Mouse (Mus musculus) heart, adult 2 months (tissue): ENCODE results near the gene Khk. TPM values are rescaled to one million over a fixed set of nuclear protein-coding genes. Genes with fewer than 3 reads are reported as not detected.
A peak's percentile ranks its signal among the peaks of the same experiment; 100 is the strongest.
"Not testable (repeated sequence)": the region's sequence is repeated elsewhere in the genome, so short reads cannot be mapped to it uniquely, and the experiment has no call there.

Experiments
- DNase-seq, 2 experiments: peaks; one replicate each; pipeline ENCODE4 v3.0.0; 2021
- H3K27ac ChIP-seq: fragments of 200-600 bp; 2 replicates; pipeline ENCODE4 v1.8.1; 2022
- H3K27me3 ChIP-seq: fragments of 200-500 bp; 2 replicates; pipeline ENCODE4 v1.6.1; 2012; ENCODE audit warnings: mild to moderate bottlenecking, low read length, inconsistent platforms, mixed read lengths; ENCODE audit not compliant: control insufficient read depth, insufficient read depth
- H3K36me3 ChIP-seq: fragments of 200-500 bp; 2 replicates; pipeline ENCODE4 v1.6.1; 2012; ENCODE audit warnings: low read length, inconsistent platforms; ENCODE audit not compliant: control insufficient read depth, insufficient read depth
- H3K4me1 ChIP-seq: fragments of 200-500 bp; 2 replicates; pipeline ENCODE4 v1.6.1; 2011; ENCODE audit warnings: low read length; ENCODE audit not compliant: control insufficient read depth, insufficient read depth
- H3K4me3 ChIP-seq: fragments of 200-600 bp; 2 replicates; pipeline ENCODE4 v1.8.1; 2022
- H3K79me2 ChIP-seq: fragments of 200-500 bp; replicated peaks from 2 replicates; pipeline ENCODE4 v1.6.1; 2012; ENCODE audit warnings: mild to moderate bottlenecking, inconsistent platforms, low read length, moderate library complexity, mixed read lengths; ENCODE audit not compliant: control insufficient read depth, insufficient read depth
- H3K9ac ChIP-seq: fragments of 200-500 bp; 2 replicates; pipeline ENCODE4 v1.6.1; 2012; ENCODE audit warnings: low read depth, mild to moderate bottlenecking, control low read depth, inconsistent platforms, low read length, mixed read lengths
- CTCF ChIP-seq: fragments of 200-600 bp; IDR thresholded peaks from 2 replicates; pipeline ENCODE4 v1.8.1; 2022; ENCODE audit warnings: antibody characterized with exemption, mild to moderate bottlenecking, moderate library complexity
- EP300 ChIP-seq: fragments of 200-500 bp; IDR thresholded peaks from 2 replicates; pipeline ENCODE4 v1.6.1; 2011; ENCODE audit warnings: low read depth, low read length, control low read depth; ENCODE audit not compliant: insufficient read depth
- POLR2A ChIP-seq: fragments of 200-500 bp; IDR thresholded peaks from 2 replicates; pipeline ENCODE4 v1.6.1; 2011; ENCODE audit warnings: mild to moderate bottlenecking, low read depth, low read length, control low read depth; ENCODE audit not compliant: insufficient read depth
- WGBS: fragments of 180-500 bp; shearing (Covaris S2); methylation state at CpG from one replicate; pipeline ENCODE4 v1.1.7; 2018; 5-methylcytosine and 5-hydroxymethylcytosine counted together
- intact Hi-C: fragments of 180-260 bp; cut with DNase I; formaldehyde crosslinking; loops from one replicate; pipeline ENCODE4 v1.15.1; 2025
- long read RNA-seq: library from polyadenylated mRNA; stranded (forward); transcript quantifications from one replicate; pipeline ENCODE4 v2.0.0, GENCODE M21; 2021
- polyA plus RNA-seq: library from polyadenylated mRNA; depleted of rRNA; stranded (reverse); fragments of >200 nt; gene quantifications from 2 replicates; pipeline ENCODE4 v1.2.3, GENCODE M21; 2012; rRNA removed
- total RNA-seq, 2 experiments: library from RNA; stranded (reverse); gene quantifications; 2 replicates each; pipeline ENCODE4 v1.2.3; 2021

Khk gene
- total RNA-seq (10 to 100 TPM; 22.6 to 29.6 TPM), polyA plus RNA-seq (31.8 and 40.9 TPM in 2 replicates)
- long read RNA-seq, partial matches to known transcripts = 1 of 19 reads
- long read RNA-seq, other reads (novel, unspliced or antisense) = 15 of 19 reads

DNA sequence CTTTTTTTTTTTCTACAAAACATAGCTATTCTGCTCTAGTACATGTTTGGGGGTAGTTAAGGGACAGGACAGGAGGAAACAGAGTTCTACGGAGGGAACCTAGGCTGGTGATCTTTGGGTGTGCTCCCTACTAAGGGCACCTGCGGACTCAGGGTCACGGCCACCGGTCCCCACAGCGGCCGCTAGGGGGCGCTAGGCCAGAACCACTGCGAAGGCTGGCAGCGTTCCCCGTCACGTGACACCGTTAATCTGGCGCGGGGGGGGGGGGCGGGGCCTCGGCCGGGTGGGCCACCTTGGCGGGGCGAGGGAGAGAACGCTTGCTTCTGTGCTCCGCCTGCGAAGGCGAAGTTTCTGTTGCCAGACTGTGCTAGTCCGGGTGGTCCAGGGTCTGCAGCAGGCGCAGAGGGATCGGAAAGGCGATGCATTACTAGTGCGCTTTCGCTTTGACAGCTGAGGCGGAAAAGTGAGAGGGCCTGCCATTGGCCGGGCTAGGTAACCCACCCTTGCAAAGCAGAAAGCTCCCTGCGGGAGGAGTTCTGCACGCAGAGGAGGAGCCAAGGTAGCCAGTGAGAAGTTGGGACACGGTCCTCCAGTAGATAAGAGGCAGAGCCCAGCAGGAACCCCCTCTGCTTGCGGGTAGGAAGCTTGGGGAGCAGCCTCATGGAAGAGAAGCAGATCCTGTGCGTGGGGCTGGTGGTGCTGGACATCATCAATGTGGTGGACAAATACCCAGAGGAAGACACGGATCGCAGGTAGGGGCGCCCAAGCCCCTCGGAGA is at the start of gene Khk:
TSS of gene Khk (plus strand) at position 176 of the 778 bp plus-strand sequence.
- Histone ChIP-seq H3K27ac (peak within 1 kb of the TSS; percentile 84), H3K27me3 (no peaks in the 10 kb centered on the region), H3K4me1 (peaks cover 6% of the 10 kb centered on the region), H3K36me3 (no peaks in the 10 kb centered on the region), H3K9ac (peak within 1 kb of the TSS; percentile 47), H3K79me2 (no peaks in the 10 kb centered on the region), H3K4me3 (peak within 1 kb of the TSS; percentile 71)
- WGBS = 2% methylated on average over 40 of the region's 40 CpGs
- peak; percentile 91 to 94 for DNase-seq
- intact Hi-C loops = loop anchor here (5.0 kb wide), 2 partner anchors 41 to 126 kb away; partner anchors contain the start of genes Atraid, Preb and Slc5a6
- peak; percentile 91 for TF ChIP-seq POLR2A
- TF ChIP-seq CTCF = peak; percentile 81
- TF ChIP-seq EP300 = no peak; the same call in 1 of the 2 replicates

DNA sequence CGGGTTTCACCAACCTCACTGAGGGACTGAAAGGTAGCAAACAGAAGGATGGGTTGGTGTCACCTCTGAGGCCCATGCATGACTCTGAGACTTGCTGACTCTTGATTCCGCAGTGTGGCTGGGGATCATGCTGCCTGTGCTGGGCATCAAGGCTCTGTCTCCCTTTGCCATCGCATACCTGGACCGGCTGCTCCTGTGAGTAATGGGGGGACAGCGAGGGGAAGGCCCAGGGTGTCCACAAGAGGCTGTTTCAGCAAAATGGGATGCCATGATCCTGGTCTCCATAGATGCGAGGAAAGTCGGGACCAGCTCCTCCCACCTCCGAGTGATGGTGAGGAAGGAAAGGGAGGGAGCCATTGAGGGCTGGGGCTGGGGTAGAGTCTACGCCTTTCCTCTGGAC is 48.7 kb upstream of the Khk start:
- Histone ChIP-seq H3K27ac (no peak overlapping the region), H3K4me1 (peaks cover 3% of the 10 kb centered on the region), H3K27me3 (no peaks in the 10 kb centered on the region), H3K79me2 (no peaks in the 10 kb centered on the region), H3K4me3 (no peak overlapping the region), H3K9ac (no peak overlapping the region), H3K36me3 (peaks cover 4% of the 10 kb centered on the region; the same call in 1 of the 2 replicates)
- 74% methylated on average over 9 of the region's 9 CpGs for WGBS
- DNase-seq = no peak
- TF ChIP-seq EP300 = no peak
- TF ChIP-seq POLR2A = no peak
- no peak for TF ChIP-seq CTCF
- intact Hi-C loops = no loop called here

GRCm38 (mm10) chr5:30874365-30874764 is 46.9 kb upstream of the Khk start:
- Histone ChIP-seq H3K79me2 (no peaks in the 10 kb centered on the region), H3K36me3 (peaks cover 4% of the 10 kb centered on the region; the same call in 1 of the 2 replicates), H3K4me1 (peaks cover 2% of the 10 kb centered on the region; the same call in 1 of the 2 replicates), H3K9ac (no peak overlapping the region), H3K4me3 (no peak overlapping the region), H3K27me3 (no peaks in the 10 kb centered on the region), H3K27ac (no peak overlapping the region)
- TF ChIP-seq EP300 (no peak), CTCF (no peak), POLR2A (no peak)
- DNase-seq = no peak
- WGBS = 93% methylated on average over 7 of the region's 7 CpGs
- intact Hi-C loops = no loop called here

GRCm38 (mm10) chr5:30878616-30879015 is 42.6 kb upstream of the Khk start:
- intact Hi-C loops = no loop called here
- H3K36me3 ChIP-seq = no peaks in the 10 kb centered on the region

DNA sequence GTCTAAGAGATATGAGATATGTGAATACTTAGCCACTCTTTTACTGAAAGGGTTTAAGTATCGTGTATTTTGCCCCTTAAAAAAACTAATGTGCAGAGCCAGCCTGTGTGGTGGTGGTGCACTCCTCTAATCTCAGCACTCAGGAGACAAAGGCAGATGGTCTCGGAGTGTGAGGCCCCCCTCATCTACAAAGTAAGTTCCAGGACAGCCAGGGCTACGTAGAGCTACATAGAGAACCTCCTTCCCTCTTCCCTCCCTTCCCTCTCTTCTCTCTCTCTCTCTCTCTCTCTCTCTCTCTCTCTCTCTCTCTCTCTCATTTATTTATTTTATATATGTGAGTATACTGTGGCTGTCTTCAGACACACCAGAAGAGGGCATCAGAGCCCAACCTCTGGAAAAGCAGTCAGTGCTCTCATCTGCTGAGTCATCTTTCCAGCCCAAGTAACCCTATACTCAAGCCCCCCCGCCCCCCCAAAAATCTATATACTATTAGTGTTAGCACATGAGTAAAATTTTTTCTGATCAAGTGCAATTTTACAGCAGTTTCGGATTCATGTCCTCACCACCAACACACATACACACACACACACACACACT is 41.8 kb upstream of the Khk start:
- H3K27ac ChIP-seq = no peak overlapping the region
- DNase-seq = no peak
- no peaks in the 10 kb centered on the region for H3K27me3 ChIP-seq
- peaks cover 2% of the 10 kb centered on the region; the same call in 1 of the 2 replicates for H3K4me1 ChIP-seq
- H3K4me3 ChIP-seq = no peak overlapping the region
- 77% methylated on average over 5 of the region's 5 CpGs for WGBS
- no peaks in the 10 kb centered on the region for H3K36me3 ChIP-seq
- TF ChIP-seq EP300 = no peak
- peak; percentile 27 for TF ChIP-seq CTCF
- no peak for TF ChIP-seq POLR2A
- H3K79me2 ChIP-seq = no peaks in the 10 kb centered on the region
- H3K9ac ChIP-seq = no peak overlapping the region
- intact Hi-C loops = no loop called here

More at GRCm38 (mm10) chr5:30878616-30879015, 42.6 kb upstream of the Khk start:
- Histone ChIP-seq H3K4me3 (no peak overlapping the region), H3K9ac (no peak overlapping the region), H3K79me2 (no peaks in the 10 kb centered on the region), H3K27ac (no peak overlapping the region), H3K4me1 (peaks cover 2% of the 10 kb centered on the region; the same call in 1 of the 2 replicates), H3K27me3 (no peaks in the 10 kb centered on the region)
- TF ChIP-seq EP300 = no peak
- TF ChIP-seq POLR2A = peak; percentile 22; the same call in 1 of the 2 replicates
- TF ChIP-seq CTCF = no peak
- DNase-seq = no peak
- WGBS = 33% methylated on average over 6 of the region's 6 CpGs

DNA sequence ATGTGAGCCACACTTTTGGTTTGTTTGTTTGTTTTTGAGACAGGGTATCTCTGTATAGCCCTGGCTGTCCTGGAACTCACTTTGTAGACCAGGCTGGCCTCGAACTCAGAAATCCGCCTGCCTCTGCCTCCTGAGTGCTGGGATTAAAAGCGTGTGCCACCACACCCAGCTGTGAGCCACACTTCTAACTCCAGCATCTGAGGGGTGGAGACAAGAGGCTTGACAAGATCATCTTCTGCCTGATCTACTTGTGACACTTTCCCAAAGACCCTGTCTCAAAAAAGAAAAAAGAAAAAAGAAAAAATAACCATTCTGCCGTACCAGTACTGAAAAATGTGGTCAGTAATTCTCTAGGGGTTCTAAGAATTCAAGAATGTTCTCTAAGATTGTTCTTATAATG is 39.4 kb upstream of the Khk start:
- H3K79me2 ChIP-seq, H3K4me3 ChIP-seq, DNase-seq, H3K4me1 ChIP-seq, H3K9ac ChIP-seq, H3K36me3 ChIP-seq, intact Hi-C loops, H3K27me3 ChIP-seq, H3K27ac ChIP-seq: not testable (repeated sequence)
- WGBS = 78% methylated on average over 4 of the region's 4 CpGs
